Mouse (Mus musculus): ENCODE measurements around the gene Bag3.

Bag3 gene

GRCm38 (mm10) chr7:128538196-128538595, 14.8 kb downstream of the Bag3 start:
- in situ Hi-C loops (cut with MboI) = no loop called here

- in situ Hi-C loops (cut with MboI) = no loop called here
Observed at GRCm38 (mm10) chr7:128538769-128539168, 15.4 kb downstream of the Bag3 start.

- in situ Hi-C loops (cut with MboI) = no loop called here
Observed at GRCm38 (mm10) chr7:128540111-128540510, 16.7 kb downstream of the Bag3 start.

GRCm38 (mm10) chr7:128540734-128541133, 17.3 kb downstream of the Bag3 start:
- in situ Hi-C loops (cut with MboI) = no loop called here

GRCm38 (mm10) chr7:128541186-128541585, 17.8 kb downstream of the Bag3 start:
- in situ Hi-C loops (cut with MboI) = no loop called here

GRCm38 (mm10) chr7:128541771-128542170, 18.4 kb downstream of the Bag3 start:
- in situ Hi-C loops (cut with MboI) = no loop called here

- in situ Hi-C loops (cut with MboI) = no loop called here
Observed at GRCm38 (mm10) chr7:128542488-128542887, 19.1 kb downstream of the Bag3 start.

GRCm38 (mm10) chr7:128543148-128543855, 19.9 kb downstream of the Bag3 start:
- in situ Hi-C loops (cut with MboI) = no loop called here

GRCm38 (mm10) chr7:128543961-128544360, 20.5 kb downstream of the Bag3 start:
- in situ Hi-C loops (cut with MboI) = no loop called here

- in situ Hi-C loops (cut with MboI) = no loop called here
Observed at GRCm38 (mm10) chr7:128544566-128545262, 21.3 kb downstream of the Bag3 start.

GRCm38 (mm10) chr7:128546031-128546430, 22.6 kb downstream of the Bag3 start:
- in situ Hi-C loops (cut with MboI) = no loop called here

GRCm38 (mm10) chr7:128549137-128549536, 25.7 kb downstream of the Bag3 start:
- in situ Hi-C loops (cut with MboI) = no loop called here

GRCm38 (mm10) chr7:128550328-128551086, 27.1 kb downstream of the Bag3 start:
- in situ Hi-C loops (cut with MboI) = no loop called here

- in situ Hi-C loops (cut with MboI) = no loop called here
Observed at GRCm38 (mm10) chr7:128551087-128551457, 27.7 kb downstream of the Bag3 start.

GRCm38 (mm10) chr7:128553105-128553705, 29.8 kb downstream of the Bag3 start:
- in situ Hi-C loops (cut with MboI) = no loop called here

GRCm38 (mm10) chr7:128554502-128554901, 31.1 kb downstream of the Bag3 start:
- in situ Hi-C loops (cut with MboI) = no loop called here

- in situ Hi-C loops (cut with MboI) = no loop called here
Observed at GRCm38 (mm10) chr7:128555141-128555750, 31.8 kb downstream of the Bag3 start.

- in situ Hi-C loops (cut with MboI) = no loop called here
Observed at GRCm38 (mm10) chr7:128556923-128557430, 33.6 kb downstream of the Bag3 start.

GRCm38 (mm10) chr7:128563373-128563772, 40.0 kb downstream of the Bag3 start:
- in situ Hi-C loops (cut with MboI) = loop anchor here (10.0 kb wide), 1 partner anchor 121 kb away; no protein-coding TSS in a partner anchor

GRCm38 (mm10) chr7:128566311-128566710, 42.9 kb downstream of the Bag3 start:
- in situ Hi-C loops (cut with MboI) = loop anchor here (10.0 kb wide), 1 partner anchor 118 kb away; no protein-coding TSS in a partner anchor

GRCm38 (mm10) chr7:128567561-128568244, 44.3 kb downstream of the Bag3 start:
- in situ Hi-C loops (cut with MboI) = loop anchor here (10.0 kb wide), 1 partner anchor 117 kb away; no protein-coding TSS in a partner anchor

Measured in mature B cell (primary cell).